Mouse (Mus musculus): Measurements from ENCODE around the gene Mcmbp.

Gene Mcmbp

DNA sequence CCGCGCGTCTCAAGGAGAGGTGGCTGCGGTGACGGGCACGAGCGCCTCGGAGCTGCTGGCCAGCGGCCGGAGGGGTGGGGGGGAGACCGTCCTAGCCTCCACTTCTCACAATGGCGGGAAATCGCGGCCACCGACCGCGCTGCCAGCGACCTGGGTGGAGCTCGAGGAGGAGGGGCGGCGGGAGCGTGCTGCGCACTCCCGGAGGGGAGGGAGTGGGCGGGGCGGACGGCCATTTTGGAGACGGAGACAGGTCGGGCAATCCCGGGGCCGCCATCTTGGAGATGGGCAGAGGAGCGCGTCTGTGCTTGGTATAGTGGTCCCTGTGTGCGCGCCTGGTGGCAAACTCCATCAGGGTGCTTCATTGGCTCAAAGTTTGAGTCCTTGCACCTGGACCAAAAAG, at the start of gene Mcmbp:
Gene Mcmbp (minus strand): TSS at position 162 of the 400 bp plus-strand sequence.
- peak; percentile 86 for DNase-seq (ENCODE audit: low read depth, low spot score)

DNA sequence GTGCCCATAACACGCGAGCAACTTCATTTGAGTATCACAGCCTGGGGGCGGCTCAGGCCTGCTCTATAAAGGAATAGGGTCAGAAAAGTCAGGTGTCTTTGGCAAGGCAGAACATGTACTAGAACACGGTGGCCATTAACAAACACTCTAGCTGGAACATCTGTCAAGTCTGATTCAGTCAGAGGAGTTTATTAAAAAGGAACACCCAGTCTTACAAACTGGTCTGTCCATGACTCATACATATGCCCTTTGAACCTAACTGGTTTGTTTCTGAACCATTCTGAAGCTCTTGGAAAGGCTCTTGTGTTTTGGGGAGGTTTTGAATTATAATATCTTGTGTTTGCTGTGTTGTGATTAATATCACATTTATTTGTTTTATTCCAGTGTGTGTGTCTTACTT, 49.8 kb upstream of the Mcmbp start:
- no peak for DNase-seq (ENCODE audit: low read depth, low spot score)

DNA sequence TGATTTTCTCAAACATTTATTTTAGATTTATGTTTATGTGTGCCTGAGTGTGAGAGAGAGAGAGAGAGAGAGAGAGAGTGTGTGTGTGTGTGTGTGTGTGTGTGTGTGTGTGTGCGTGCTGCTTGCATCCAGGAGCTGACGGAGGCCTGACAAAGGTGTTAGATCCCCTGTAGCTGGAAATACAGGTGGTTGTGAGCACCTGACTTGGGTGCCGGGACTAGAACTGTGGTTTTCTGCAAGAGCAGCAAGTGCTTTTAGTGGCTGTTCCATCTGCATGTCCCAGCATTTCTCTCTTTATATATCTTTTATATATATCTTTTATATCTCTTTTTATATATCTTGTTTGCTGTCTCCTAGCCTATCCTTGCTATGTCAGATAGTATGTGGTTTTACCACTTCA, 41.6 kb upstream of the Mcmbp start:
- no peak for DNase-seq (ENCODE audit: low read depth, low spot score)

DNA sequence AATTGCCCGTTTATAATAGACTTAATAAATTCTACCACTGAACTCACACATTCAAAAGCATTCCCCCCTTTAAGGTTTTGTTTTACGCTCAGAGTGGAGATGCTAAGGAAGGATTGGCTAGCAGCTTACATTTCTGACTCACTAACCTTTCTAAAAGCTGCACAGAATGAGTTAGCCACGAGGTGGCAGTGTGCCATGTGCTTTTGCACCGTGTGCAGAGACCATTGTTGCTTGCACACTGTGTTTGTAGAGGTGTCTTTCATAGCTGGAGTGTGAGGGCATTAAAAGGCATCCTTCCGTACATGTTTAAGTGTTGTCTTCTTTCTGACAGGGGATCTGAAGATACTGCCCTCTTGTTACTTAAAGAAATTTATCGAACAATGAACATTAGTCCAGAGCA, 39.0 kb upstream of the Mcmbp start:
- peak; percentile 57 for DNase-seq (ENCODE audit: low read depth, low spot score)

DNA sequence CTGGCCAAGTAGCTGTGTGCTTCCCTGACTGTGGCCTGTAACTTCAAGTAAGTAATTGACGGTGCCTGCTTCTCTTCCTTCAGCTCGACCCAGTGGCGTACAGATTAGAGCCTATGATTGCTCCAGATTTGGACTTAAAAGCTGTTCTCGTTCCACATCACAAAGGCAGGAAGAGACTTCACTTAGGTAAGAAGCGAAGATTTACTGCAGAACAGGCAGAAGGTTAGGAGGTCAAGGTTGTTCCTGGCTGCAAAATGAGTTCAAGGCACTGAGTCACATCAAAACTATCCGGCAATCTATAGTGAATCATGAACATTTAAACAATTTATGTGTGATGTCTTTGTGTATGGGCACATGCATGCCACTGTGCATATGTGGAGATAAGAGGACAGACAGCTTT, 36.9 kb upstream of the Mcmbp start:
- DNase-seq (ENCODE audit: low read depth, low spot score) = no peak

DNA sequence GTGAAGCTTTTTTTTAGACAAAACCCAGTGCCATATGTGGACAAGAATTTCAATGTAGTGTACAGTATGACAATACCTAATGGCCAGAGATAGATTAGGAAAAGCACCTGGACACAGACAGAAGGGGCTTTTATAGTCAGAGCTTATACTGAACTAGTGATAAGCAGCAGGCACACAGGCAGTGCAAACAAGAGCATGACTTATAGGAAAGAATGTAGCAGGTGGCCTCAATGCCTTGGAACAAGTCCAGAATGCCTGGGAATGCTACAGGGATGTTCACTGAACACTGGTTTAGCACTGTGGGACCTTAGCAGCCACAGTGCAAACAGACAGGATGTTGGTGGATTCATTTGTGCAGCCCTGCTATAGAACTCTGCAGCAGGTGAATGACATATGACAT, 26.4 kb upstream of the Mcmbp start:
- DNase-seq (ENCODE audit: low read depth, low spot score) = no peak

- no peak for DNase-seq (ENCODE audit: low read depth, low spot score)
Measured at GRCm38 (mm10) chr7:128758948-128759347, 18.7 kb upstream of the Mcmbp start.

GRCm38 (mm10) chr7:128755396-128755795, 15.1 kb upstream of the Mcmbp start:
- DNase-seq (ENCODE audit: low read depth, low spot score) = no peak

DNA sequence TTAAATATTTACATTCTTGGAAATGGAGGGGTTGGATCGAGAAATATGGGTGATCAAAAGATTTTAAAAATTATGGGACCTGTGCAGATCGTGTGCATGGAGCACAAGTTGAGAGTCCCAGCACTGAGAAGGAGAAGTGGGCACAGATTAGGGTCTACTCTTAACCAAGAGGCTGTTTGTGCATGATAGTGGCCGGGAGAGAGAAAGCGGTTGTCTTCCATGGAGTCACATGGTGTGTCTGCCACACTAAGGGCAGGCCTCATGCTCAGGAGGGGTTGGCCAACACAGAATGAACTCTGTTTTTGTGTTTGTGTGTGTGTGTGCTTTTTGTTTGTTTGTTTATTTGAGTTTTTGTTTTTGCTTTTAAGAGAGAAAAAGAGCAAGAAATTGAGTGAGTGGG, 11.7 kb upstream of the Mcmbp start:
- DNase-seq (ENCODE audit: low read depth, low spot score) = no peak

- no peak for DNase-seq (ENCODE audit: low read depth, low spot score)
Measured at GRCm38 (mm10) chr7:128750296-128750695, 10.0 kb upstream of the Mcmbp start.

DNA sequence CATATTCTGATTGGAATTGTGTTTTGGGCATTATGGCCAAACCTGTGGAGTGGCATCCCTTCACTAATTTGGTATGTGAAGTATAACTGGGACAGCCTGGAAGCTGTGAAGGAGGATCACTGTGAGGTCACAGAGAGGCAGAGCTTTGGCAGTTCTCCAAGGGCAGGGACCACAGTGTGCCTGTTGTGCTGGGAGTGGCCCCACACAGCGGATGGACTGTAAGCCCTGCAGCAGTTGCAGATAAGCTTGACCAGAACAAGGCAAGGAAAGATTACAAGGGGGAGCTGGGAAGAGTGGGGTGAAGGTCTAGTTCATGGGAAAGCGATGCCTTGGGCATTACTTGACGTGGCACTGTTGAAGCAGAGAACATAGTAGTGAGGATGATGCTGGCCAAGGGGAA, 8.5 kb upstream of the Mcmbp start:
- DNase-seq (ENCODE audit: low read depth, low spot score) = no peak

- DNase-seq (ENCODE audit: low read depth, low spot score) = no peak
Measured at GRCm38 (mm10) chr7:128746151-128746550, 5.9 kb upstream of the Mcmbp start.

- peak; percentile 98 for DNase-seq (ENCODE audit: low read depth, low spot score)
Measured at GRCm38 (mm10) chr7:128744684-128745485, 4.6 kb upstream of the Mcmbp start, which contains the start of gene Sec23ip. Gene Sec23ip, plus strand, starts transcription at chr7:128744943.

DNA sequence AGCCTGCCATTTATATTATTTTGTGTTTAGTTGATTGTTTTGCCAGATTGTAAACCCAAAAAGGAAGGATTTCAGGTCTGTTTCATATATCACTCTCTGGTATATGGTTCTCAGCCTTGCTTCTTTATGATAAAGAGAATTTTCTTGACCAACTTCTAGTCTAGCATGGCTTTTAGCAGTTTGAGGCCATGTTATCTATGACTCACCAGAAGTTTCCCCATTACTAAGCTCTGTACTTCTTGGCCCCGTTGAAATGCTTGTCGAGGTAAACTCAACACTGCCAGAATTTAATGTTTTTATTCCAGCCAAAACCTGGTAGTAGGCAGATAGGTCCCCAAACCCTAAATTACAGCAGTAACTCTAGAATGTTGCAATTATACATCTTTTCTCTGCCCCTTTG, 3.6 kb upstream of the Mcmbp start:
- DNase-seq (ENCODE audit: low read depth, low spot score) = no peak

GRCm38 (mm10) chr7:128739462-128740277, 625 bp downstream of the Mcmbp start:
- no peak for DNase-seq (ENCODE audit: low read depth, low spot score)

DNA sequence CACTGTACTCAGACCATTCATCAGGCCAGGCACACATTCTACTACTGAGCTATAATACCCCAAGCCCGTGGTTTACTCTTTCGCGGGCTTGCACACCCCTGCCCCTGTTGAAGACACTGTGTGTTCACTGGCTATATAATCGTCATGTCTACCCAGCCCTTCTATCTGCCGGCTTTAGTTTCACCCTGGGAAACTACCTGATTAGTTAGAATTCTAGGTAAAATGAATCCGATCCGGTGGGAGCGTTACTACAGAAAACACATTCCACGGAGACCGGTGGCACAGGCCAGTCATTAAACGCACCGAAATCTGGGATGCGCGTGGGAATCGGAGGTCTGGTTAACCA, 1.2 kb downstream of the Mcmbp start:
- DNase-seq (ENCODE audit: low read depth, low spot score) = no peak

GRCm38 (mm10) chr7:128738041-128738440, 2.3 kb downstream of the Mcmbp start:
- DNase-seq (ENCODE audit: low read depth, low spot score) = no peak

GRCm38 (mm10) chr7:128731585-128731984, 8.7 kb downstream of the Mcmbp start:
- no peak for DNase-seq (ENCODE audit: low read depth, low spot score)

- no peak for DNase-seq (ENCODE audit: low read depth, low spot score)
Measured at GRCm38 (mm10) chr7:128728738-128729137, 11.6 kb downstream of the Mcmbp start.

GRCm38 (mm10) chr7:128727701-128728100, 12.6 kb downstream of the Mcmbp start:
- DNase-seq (ENCODE audit: low read depth, low spot score) = no peak

DNA sequence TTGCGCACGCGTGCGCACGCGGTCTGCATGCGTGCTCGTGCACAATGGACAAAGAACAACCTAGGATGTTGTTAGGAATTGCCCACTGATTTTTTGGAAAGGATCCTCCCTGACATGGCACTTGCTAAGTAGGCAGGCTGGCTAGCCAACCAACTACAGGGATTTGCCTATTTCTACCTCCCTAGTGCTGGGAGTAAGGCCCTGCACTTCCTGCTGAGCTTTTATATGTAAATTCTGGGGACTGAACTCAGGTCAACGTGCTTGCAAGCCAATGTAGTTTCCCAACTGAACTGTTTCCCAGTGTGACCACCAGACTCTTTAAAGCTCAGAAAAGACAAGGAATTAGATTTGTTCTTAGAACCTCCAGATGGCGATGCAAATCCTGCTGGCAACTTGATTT, 13.3 kb downstream of the Mcmbp start:
- no peak for DNase-seq (ENCODE audit: low read depth, low spot score)

- no peak for DNase-seq (ENCODE audit: low read depth, low spot score)
Measured at GRCm38 (mm10) chr7:128725189-128725588, 15.1 kb downstream of the Mcmbp start.

DNA sequence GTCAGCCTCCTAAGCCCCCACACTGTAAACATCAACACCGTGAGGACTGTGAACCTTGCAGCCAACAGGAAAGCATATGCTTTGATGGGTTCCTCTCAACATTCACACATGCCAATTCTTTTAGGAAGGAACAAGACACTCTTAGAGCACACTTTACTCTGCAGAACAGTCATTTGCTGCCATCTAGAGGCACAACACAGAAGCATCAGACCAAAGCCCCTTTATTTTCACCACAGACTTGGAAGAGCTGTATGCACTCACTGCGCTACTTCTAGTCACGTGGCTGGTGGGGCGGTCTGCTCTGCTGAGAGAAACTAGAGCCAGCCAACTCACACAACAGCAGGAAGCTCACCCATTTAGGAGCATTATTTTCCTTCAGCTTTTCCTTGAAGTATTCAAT, 15.5 kb downstream of the Mcmbp start:
- peak; percentile 68 for DNase-seq (ENCODE audit: low read depth, low spot score)

Measured in brain, embryonic 18.5 days (tissue).